Mouse (Mus musculus) lung, postnatal 0 days (tissue): Measurements from ENCODE around the gene Pcdh15. TPM values are rescaled to one million over a fixed set of nuclear protein-coding genes. Genes with fewer than 3 reads are reported as not detected.

ENCODE experiments used
- ATAC-seq: fragments of 200-750 bp; cut with Nextera tagmentation; 2 replicates; pipeline ENCODE4 v1.8.0; 2017; ENCODE audit warnings: moderate library complexity
- DNase-seq: peaks from one replicate; pipeline ENCODE4 v3.0.0-alpha.2; 2016; ENCODE audit warnings: low spot score
- H3K27ac ChIP-seq: fragments of 300-500 bp; sonication (generic); 2 replicates; pipeline ENCODE4 v1.5.1; 2014; ENCODE audit warnings: antibody characterized with exemption, mild to moderate bottlenecking, low read length, mixed read lengths
- H3K27me3 ChIP-seq: fragments of 300-500 bp; sonication (generic); replicated peaks from 2 replicates; pipeline ENCODE4 v1.6.1; 2014; ENCODE audit warnings: low read length, mixed read lengths; ENCODE audit not compliant: insufficient read depth
- H3K36me3 ChIP-seq: fragments of 300-500 bp; sonication (generic); 2 replicates; pipeline ENCODE4 v1.6.1; 2014; ENCODE audit warnings: low read length, mixed read lengths; ENCODE audit not compliant: insufficient read depth
- H3K4me1 ChIP-seq: fragments of 300-500 bp; sonication (generic); 2 replicates; pipeline ENCODE4 v1.6.1; 2014; ENCODE audit warnings: antibody characterized with exemption, low read depth, low read length, mixed read lengths; ENCODE audit not compliant: insufficient read depth
- H3K4me2 ChIP-seq: fragments of 300-500 bp; sonication (generic); replicated peaks from 2 replicates; pipeline ENCODE4 v1.6.1; 2014; ENCODE audit warnings: low read depth, mild to moderate bottlenecking, low read length, moderate library complexity, mixed read lengths
- H3K4me3 ChIP-seq: fragments of 300-500 bp; sonication (generic); 2 replicates; pipeline ENCODE4 v1.5.1; 2014; ENCODE audit warnings: low read depth, low read length
- H3K9ac ChIP-seq: fragments of 300-500 bp; sonication (generic); replicated peaks from 2 replicates; pipeline ENCODE4 v1.6.1; 2014; ENCODE audit warnings: low read depth, mild to moderate bottlenecking
- H3K9me3 ChIP-seq: fragments of 300-500 bp; sonication (generic); 2 replicates; pipeline ENCODE4 v1.6.1; 2016; ENCODE audit warnings: low read length, mixed read lengths
- CTCF ChIP-seq: IDR thresholded peaks from 2 replicates; pipeline ENCODE4 v1.5.1; 2016; ENCODE audit warnings: antibody characterized with exemption, mild to moderate bottlenecking
- EP300 ChIP-seq: IDR thresholded peaks from 2 replicates; pipeline ENCODE4 v1.6.1; 2016; ENCODE audit warnings: antibody characterized with exemption, mild to moderate bottlenecking, control low read depth
- WGBS: fragments of 180-500 bp; shearing (Covaris S2); extraction: QIAGEN DNeasy Blood & Tissue Kit; methylation state at CpG from one replicate; pipeline ENCODE4 v1.1.7; 2014; 5-methylcytosine and 5-hydroxymethylcytosine counted together
- polyA plus RNA-seq: library from polyadenylated mRNA; unstranded; fragments of >200 nt; fragmentation: Nextera tagmentation; extraction: Ambion mirVana; gene quantifications from 2 replicates; pipeline ENCODE4 v1.2.1, GENCODE M21; 2015

The Pcdh15 gene
- polyA plus RNA-seq, 1 experiment from 2014 or later, result 0.06 TPM

GRCm38 (mm10) chr10:74217268-74217667 lies 1118.1 kb downstream of the Pcdh15 start:
- no peak for TF ChIP-seq EP300
- TF ChIP-seq CTCF, result peak; percentile 38
- DNase-seq, result no peak
- no peaks in the 10 kb centered on the region for H3K36me3 ChIP-seq

GRCm38 (mm10) chr10:74220439-74220838 lies 1121.3 kb downstream of the Pcdh15 start:
- DNase-seq, result no peak
- Histone ChIP-seq H3K27me3 (no peaks in the 10 kb centered on the region), H3K4me2 (no peak overlapping the region), H3K9me3 (no peaks in the 10 kb centered on the region), H3K9ac (no peak overlapping the region), H3K4me1 (no peaks in the 10 kb centered on the region), H3K4me3 (no peak overlapping the region), H3K27ac (no peak overlapping the region), H3K36me3 (no peaks in the 10 kb centered on the region)
- no peak for ATAC-seq
- WGBS, result 69% methylated on average over 2 of the region's 2 CpGs
- no peak for TF ChIP-seq CTCF
- no peak for TF ChIP-seq EP300

More at GRCm38 (mm10) chr10:74217268-74217667, 1118.1 kb downstream of the Pcdh15 start:
- no peak overlapping the region for H3K4me3 ChIP-seq
- ATAC-seq, result no peak
- H3K9me3 ChIP-seq, result no peaks in the 10 kb centered on the region
- no peak overlapping the region for H3K27ac ChIP-seq
- no peak overlapping the region for H3K9ac ChIP-seq
- no peak overlapping the region for H3K4me2 ChIP-seq
- no peaks in the 10 kb centered on the region for H3K4me1 ChIP-seq
- WGBS, result 24% methylated on average over 1 of the region's 1 CpGs
- H3K27me3 ChIP-seq, result no peaks in the 10 kb centered on the region

- Histone ChIP-seq H3K36me3 (no peaks in the 10 kb centered on the region), H3K27ac (no peak overlapping the region), H3K4me2 (no peak overlapping the region), H3K9me3 (no peaks in the 10 kb centered on the region), H3K27me3 (no peaks in the 10 kb centered on the region), H3K9ac (no peak overlapping the region), H3K4me3 (no peak overlapping the region), H3K4me1 (no peaks in the 10 kb centered on the region)
- 78% methylated on average over 15 of the region's 15 CpGs for WGBS
- TF ChIP-seq EP300 (no peak), CTCF (no peak)
- ATAC-seq (no peak), DNase-seq (no peak)
Observed at GRCm38 (mm10) chr10:74257716-74258446, 1158.7 kb downstream of the Pcdh15 start.

GRCm38 (mm10) chr10:74258639-74259038 lies 1159.5 kb downstream of the Pcdh15 start:
- no peak for DNase-seq
- H3K9me3 ChIP-seq, result no peaks in the 10 kb centered on the region
- no peak overlapping the region for H3K4me2 ChIP-seq
- TF ChIP-seq EP300 (no peak), CTCF (no peak)
- H3K9ac ChIP-seq, result no peak overlapping the region
- H3K36me3 ChIP-seq, result no peaks in the 10 kb centered on the region
- H3K27ac ChIP-seq, result no peak overlapping the region
- no peaks in the 10 kb centered on the region for H3K4me1 ChIP-seq
- no peak overlapping the region for H3K4me3 ChIP-seq
- no peaks in the 10 kb centered on the region for H3K27me3 ChIP-seq
- ATAC-seq, result no peak

- WGBS, result 47% methylated on average over 6 of the region's 6 CpGs
- H3K4me2 ChIP-seq, result no peak overlapping the region
- no peak overlapping the region for H3K9ac ChIP-seq
- DNase-seq, result no peak
- no peaks in the 10 kb centered on the region for H3K9me3 ChIP-seq
- no peaks in the 10 kb centered on the region for H3K27me3 ChIP-seq
- no peaks in the 10 kb centered on the region for H3K4me1 ChIP-seq
- H3K36me3 ChIP-seq, result no peaks in the 10 kb centered on the region
- TF ChIP-seq EP300, result no peak
- TF ChIP-seq CTCF, result no peak
- no peak for ATAC-seq
- H3K27ac ChIP-seq, result no peak overlapping the region
- no peak overlapping the region for H3K4me3 ChIP-seq
Observed at GRCm38 (mm10) chr10:74269637-74270269, 1170.6 kb downstream of the Pcdh15 start.

GRCm38 (mm10) chr10:74270894-74271293 lies 1171.8 kb downstream of the Pcdh15 start:
- TF ChIP-seq EP300, result no peak
- Histone ChIP-seq H3K4me1 (no peaks in the 10 kb centered on the region), H3K4me3 (no peak overlapping the region), H3K9ac (no peak overlapping the region), H3K27me3 (no peaks in the 10 kb centered on the region), H3K36me3 (no peaks in the 10 kb centered on the region), H3K27ac (no peak overlapping the region), H3K9me3 (no peaks in the 10 kb centered on the region), H3K4me2 (no peak overlapping the region)
- DNase-seq (no peak), ATAC-seq (no peak)
- 60% methylated on average over 5 of the region's 5 CpGs for WGBS
